Mouse (Mus musculus) hindbrain, embryonic 13.5 days (tissue): ENCODE measurements around the gene Wdpcp. TPM values are rescaled to one million over a fixed set of nuclear protein-coding genes. Genes with fewer than 3 reads are reported as not detected.

ENCODE experiments used
- ATAC-seq: fragments of 200-750 bp; cut with Nextera tagmentation; 2 replicates; pipeline ENCODE4 v1.8.0; 2017; ENCODE audit warnings: moderate TSS enrichment; ENCODE audit not compliant: low FRiP score
- H3K27ac ChIP-seq: fragments of 300-500 bp; sonication (generic); 2 replicates; pipeline ENCODE4 v1.5.1; 2015; ENCODE audit warnings: inconsistent platforms, mild to moderate bottlenecking, moderate library complexity
- H3K27me3 ChIP-seq: fragments of 300-500 bp; sonication (generic); 2 replicates; pipeline ENCODE4 v1.6.1; 2015; ENCODE audit warnings: mild to moderate bottlenecking, inconsistent platforms
- H3K36me3 ChIP-seq: fragments of 300-500 bp; sonication (generic); 2 replicates; pipeline ENCODE4 v1.6.1; 2015; ENCODE audit warnings: mild to moderate bottlenecking, inconsistent platforms
- H3K4me1 ChIP-seq: fragments of 300-500 bp; sonication (generic); replicated peaks from 2 replicates; pipeline ENCODE4 v1.6.1; 2015; ENCODE audit warnings: inconsistent platforms
- H3K4me2 ChIP-seq: fragments of 300-500 bp; sonication (generic); 2 replicates; pipeline ENCODE4 v1.6.1; 2015; ENCODE audit warnings: inconsistent platforms, mild to moderate bottlenecking, moderate library complexity
- H3K4me3 ChIP-seq: fragments of 300-500 bp; sonication (generic); 2 replicates; pipeline ENCODE4 v1.5.1; 2015; ENCODE audit warnings: mild to moderate bottlenecking, inconsistent platforms
- H3K9ac ChIP-seq: fragments of 300-500 bp; sonication (generic); 2 replicates; pipeline ENCODE4 v1.6.1; 2015; ENCODE audit warnings: mild to moderate bottlenecking, inconsistent platforms
- H3K9me3 ChIP-seq: fragments of 300-500 bp; sonication (generic); 2 replicates; pipeline ENCODE4 v1.6.1; 2016; ENCODE audit warnings: inconsistent platforms
- WGBS: fragments of 180-500 bp; shearing (Covaris S2); methylation state at CpG from one replicate; pipeline ENCODE4 v1.1.7; 2015; 5-methylcytosine and 5-hydroxymethylcytosine counted together
- polyA plus RNA-seq: library from polyadenylated mRNA; unstranded; fragments of >200 nt; fragmentation: Nextera tagmentation; extraction: Ambion mirVana; gene quantifications from 2 replicates; pipeline ENCODE4 v1.2.1, GENCODE M21; 2015

Gene Wdpcp
- polyA plus RNA-seq, 1 experiment from 2014 or later: 11.8 TPM

- no peaks in the 10 kb centered on the region for H3K27me3 ChIP-seq
- H3K9ac ChIP-seq: no peak overlapping the region
- ATAC-seq: no peak
- no peaks in the 10 kb centered on the region for H3K4me1 ChIP-seq
- no peak overlapping the region for H3K4me2 ChIP-seq
- no peak overlapping the region for H3K4me3 ChIP-seq
- H3K27ac ChIP-seq: no peak overlapping the region
- no peaks in the 10 kb centered on the region for H3K9me3 ChIP-seq
- 85% methylated on average over 12 of the region's 12 CpGs for WGBS
- H3K36me3 ChIP-seq: no peaks in the 10 kb centered on the region; the same call in 1 of the 2 replicates
Observed at GRCm38 (mm10) chr11:21550222-21551173, 21.5 kb upstream of the Wdpcp start.

GRCm38 (mm10) chr11:21552049-21552448, 20.0 kb upstream of the Wdpcp start:
- no peak overlapping the region for H3K27ac ChIP-seq
- H3K9me3 ChIP-seq: no peaks in the 10 kb centered on the region
- H3K4me3 ChIP-seq: no peak overlapping the region
- H3K4me1 ChIP-seq: no peaks in the 10 kb centered on the region
- H3K36me3 ChIP-seq: peaks cover 3% of the 10 kb centered on the region; the same call in 1 of the 2 replicates
- H3K9ac ChIP-seq: no peak overlapping the region
- H3K4me2 ChIP-seq: no peak overlapping the region
- no peak for ATAC-seq
- WGBS: 95% methylated on average over 3 of the region's 3 CpGs
- no peaks in the 10 kb centered on the region for H3K27me3 ChIP-seq

GRCm38 (mm10) chr11:21559727-21560126, 12.3 kb upstream of the Wdpcp start:
- 91% methylated on average over 11 of the region's 11 CpGs for WGBS
- H3K4me1 ChIP-seq: no peaks in the 10 kb centered on the region
- no peaks in the 10 kb centered on the region for H3K9me3 ChIP-seq

GRCm38 (mm10) chr11:21561347-21561746, 10.7 kb upstream of the Wdpcp start:
- WGBS: 98% methylated on average over 5 of the region's 5 CpGs
- H3K4me1 ChIP-seq: no peaks in the 10 kb centered on the region

More at GRCm38 (mm10) chr11:21559727-21560126, 12.3 kb upstream of the Wdpcp start:
- Histone ChIP-seq H3K4me3 (no peak overlapping the region), H3K9ac (no peak overlapping the region), H3K4me2 (no peak overlapping the region), H3K27ac (no peak overlapping the region), H3K27me3 (no peaks in the 10 kb centered on the region), H3K36me3 (peaks cover 62% of the 10 kb centered on the region)
- ATAC-seq: no peak

DNA sequence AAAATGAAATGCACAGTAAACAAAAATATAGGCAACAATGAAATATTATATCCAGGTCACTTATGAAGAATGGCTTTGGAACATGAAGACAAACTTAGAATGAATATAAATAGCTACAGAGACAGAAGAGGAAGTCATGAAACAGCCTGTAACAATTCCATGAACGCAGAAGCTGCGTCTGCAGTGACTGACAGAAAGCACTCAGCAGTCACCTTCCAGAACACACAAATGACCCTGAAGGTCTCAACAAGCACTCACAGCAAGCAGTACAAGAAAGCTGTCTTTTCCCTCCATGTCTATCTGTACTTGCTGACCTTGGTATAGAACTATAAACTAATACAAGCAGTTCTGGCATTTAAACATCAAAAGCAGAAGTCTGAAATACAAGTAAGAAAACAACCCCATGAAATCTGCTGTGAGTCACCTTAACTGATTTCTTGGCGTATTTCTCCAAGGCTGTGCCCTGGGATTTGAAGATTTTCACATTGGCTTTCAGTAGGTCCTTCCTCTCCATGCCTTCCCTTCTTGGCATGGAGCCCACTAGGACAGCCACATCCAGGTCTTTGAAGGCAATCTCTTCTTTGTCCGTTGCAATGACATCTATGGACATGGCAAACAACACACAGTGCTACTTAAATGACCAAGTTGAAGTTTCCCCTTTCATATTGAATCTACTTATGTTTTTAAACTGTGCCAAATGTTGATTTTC, 8.3 kb upstream of the Wdpcp start:
- Histone ChIP-seq H3K27ac (no peak overlapping the region), H3K4me3 (no peak overlapping the region), H3K27me3 (no peaks in the 10 kb centered on the region), H3K36me3 (peaks cover 64% of the 10 kb centered on the region), H3K9me3 (no peaks in the 10 kb centered on the region), H3K4me1 (peaks cover 3% of the 10 kb centered on the region; the same call in 1 of the 2 replicates), H3K9ac (no peak overlapping the region), H3K4me2 (no peak overlapping the region)
- ATAC-seq: no peak
- 85% methylated on average over 4 of the region's 4 CpGs for WGBS

More at GRCm38 (mm10) chr11:21561347-21561746, 10.7 kb upstream of the Wdpcp start:
- no peak for ATAC-seq
- Histone ChIP-seq H3K4me2 (no peak overlapping the region), H3K9ac (no peak overlapping the region), H3K4me3 (no peak overlapping the region), H3K36me3 (peaks cover 76% of the 10 kb centered on the region), H3K9me3 (no peaks in the 10 kb centered on the region), H3K27ac (no peak overlapping the region), H3K27me3 (no peaks in the 10 kb centered on the region)

DNA sequence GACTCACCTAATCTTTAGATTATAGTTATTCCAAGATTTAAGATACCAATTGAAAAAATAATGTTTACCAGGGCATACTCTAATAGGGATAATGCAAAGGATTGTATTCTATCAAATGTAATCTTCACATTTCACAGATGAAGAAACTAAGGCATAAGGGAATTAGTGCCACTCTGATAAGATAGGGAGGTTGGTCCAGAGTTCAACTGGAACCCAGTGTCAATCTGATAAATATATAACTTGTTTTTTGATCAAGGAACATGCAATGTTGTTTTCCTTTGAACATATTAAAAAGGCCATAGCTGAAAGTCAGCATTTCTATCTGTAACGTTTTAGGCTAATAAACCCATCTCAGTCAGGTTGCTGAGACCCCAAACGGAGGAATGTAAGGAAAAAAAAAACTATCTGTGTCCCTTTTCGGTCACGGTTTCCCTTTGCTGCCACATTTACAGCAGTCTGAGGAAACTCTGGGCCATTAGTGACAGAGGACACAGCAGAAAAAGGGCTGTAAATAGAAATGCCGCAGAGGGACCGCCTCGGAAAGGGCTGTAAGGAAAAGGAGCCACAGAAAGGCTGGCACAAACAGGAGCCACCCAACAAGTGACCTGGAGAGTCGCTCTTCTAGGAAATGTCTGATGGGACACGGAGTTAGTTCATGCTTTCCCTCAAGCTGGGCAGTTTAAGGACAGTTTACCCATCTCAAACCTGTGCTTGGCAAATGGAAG, 7.2 kb upstream of the Wdpcp start:
- WGBS: 91% methylated on average over 9 of the region's 9 CpGs
- no peak overlapping the region for H3K27ac ChIP-seq
- H3K4me1 ChIP-seq: peaks cover 10% of the 10 kb centered on the region
- peaks cover 53% of the 10 kb centered on the region for H3K36me3 ChIP-seq
- ATAC-seq: no peak
- H3K9ac ChIP-seq: no peak overlapping the region
- H3K9me3 ChIP-seq: no peaks in the 10 kb centered on the region
- no peaks in the 10 kb centered on the region for H3K27me3 ChIP-seq
- H3K4me2 ChIP-seq: no peak overlapping the region
- no peak overlapping the region for H3K4me3 ChIP-seq

GRCm38 (mm10) chr11:21566934-21567333, 5.1 kb upstream of the Wdpcp start:
- Histone ChIP-seq H3K4me3 (no peak overlapping the region), H3K27ac (no peak overlapping the region), H3K9me3 (no peaks in the 10 kb centered on the region), H3K36me3 (peaks cover 35% of the 10 kb centered on the region), H3K27me3 (no peaks in the 10 kb centered on the region), H3K4me2 (no peak overlapping the region), H3K9ac (no peak overlapping the region), H3K4me1 (peaks cover 21% of the 10 kb centered on the region)
- WGBS: 96% methylated on average over 6 of the region's 6 CpGs
- ATAC-seq: no peak

DNA sequence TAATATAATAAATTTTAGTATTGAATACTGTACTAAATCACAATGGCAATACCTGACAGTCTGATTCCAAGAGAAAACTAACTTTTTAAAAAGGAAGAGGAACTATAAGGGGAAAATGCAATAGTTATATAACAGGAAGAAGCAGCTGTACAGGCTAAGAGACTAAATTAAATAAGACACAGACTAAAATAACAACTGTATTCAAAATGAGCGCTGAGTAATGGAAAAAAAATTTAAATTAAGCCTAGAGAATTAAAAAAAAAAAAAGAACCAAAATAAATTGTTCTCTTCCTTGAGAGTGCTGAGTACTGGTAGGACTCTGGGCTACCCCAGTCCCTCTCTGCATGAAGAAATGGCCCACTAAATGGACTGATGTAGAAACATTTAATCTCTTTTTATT, 4.3 kb upstream of the Wdpcp start:
- H3K4me3 ChIP-seq: no peak overlapping the region
- peaks cover 24% of the 10 kb centered on the region for H3K4me1 ChIP-seq
- no peak for ATAC-seq
- peaks cover 31% of the 10 kb centered on the region for H3K36me3 ChIP-seq
- no peaks in the 10 kb centered on the region for H3K9me3 ChIP-seq
- 93% methylated on average over 1 of the region's 1 CpGs for WGBS
- no peak overlapping the region for H3K27ac ChIP-seq
- H3K4me2 ChIP-seq: no peak overlapping the region
- no peaks in the 10 kb centered on the region for H3K27me3 ChIP-seq
- H3K9ac ChIP-seq: no peak overlapping the region

GRCm38 (mm10) chr11:21569002-21569401, 3.0 kb upstream of the Wdpcp start:
- H3K27me3 ChIP-seq: no peaks in the 10 kb centered on the region
- H3K4me2 ChIP-seq: 0 out of 2 replicates have a peak overlapping the region, but pooled peaks have one; percentile 16
- no peaks in the 10 kb centered on the region for H3K9me3 ChIP-seq
- ATAC-seq: no peak
- WGBS: 81% methylated on average over 5 of the region's 5 CpGs
- no peak overlapping the region for H3K4me3 ChIP-seq
- peaks cover 28% of the 10 kb centered on the region for H3K4me1 ChIP-seq
- H3K9ac ChIP-seq: 0 out of 2 replicates have a peak overlapping the region, but pooled peaks have one; percentile 19
- peaks cover 21% of the 10 kb centered on the region for H3K36me3 ChIP-seq
- peak overlapping the region; percentile 49 for H3K27ac ChIP-seq

- Histone ChIP-seq H3K4me2 (peak overlapping the region; percentile 81), H3K27me3 (no peaks in the 10 kb centered on the region), H3K4me1 (peaks cover 28% of the 10 kb centered on the region), H3K27ac (peak overlapping the region; percentile 64), H3K4me3 (peak overlapping the region; percentile 12; the same call in 1 of the 2 replicates), H3K9ac (no peak overlapping the region), H3K36me3 (peaks cover 20% of the 10 kb centered on the region), H3K9me3 (no peaks in the 10 kb centered on the region)
- 43% methylated on average over 3 of the region's 3 CpGs for WGBS
- no peak for ATAC-seq
Observed at GRCm38 (mm10) chr11:21569456-21570108, 2.5 kb upstream of the Wdpcp start.

GRCm38 (mm10) chr11:21570109-21570474, 1.9 kb upstream of the Wdpcp start:
- H3K9me3 ChIP-seq: no peaks in the 10 kb centered on the region
- no peaks in the 10 kb centered on the region for H3K27me3 ChIP-seq
- peak overlapping the region; percentile 55; the same call in 1 of the 2 replicates for H3K9ac ChIP-seq
- peak overlapping the region; percentile 81 for H3K4me2 ChIP-seq
- peak overlapping the region; percentile 64 for H3K27ac ChIP-seq
- peaks cover 28% of the 10 kb centered on the region for H3K4me1 ChIP-seq
- no peak for ATAC-seq
- H3K4me3 ChIP-seq: peak overlapping the region; percentile 12; the same call in 1 of the 2 replicates
- H3K36me3 ChIP-seq: peaks cover 16% of the 10 kb centered on the region
- 56% methylated on average over 2 of the region's 2 CpGs for WGBS
